Mouse (Mus musculus): ENCODE measurements around the gene Tnrc18.
A peak's percentile ranks its signal among the peaks of the same experiment; 100 is the strongest.
"Not testable (repeated sequence)": the region's sequence is repeated elsewhere in the genome, so short reads cannot be mapped to it uniquely, and the experiment has no call there.

Gene Tnrc18

DNA sequence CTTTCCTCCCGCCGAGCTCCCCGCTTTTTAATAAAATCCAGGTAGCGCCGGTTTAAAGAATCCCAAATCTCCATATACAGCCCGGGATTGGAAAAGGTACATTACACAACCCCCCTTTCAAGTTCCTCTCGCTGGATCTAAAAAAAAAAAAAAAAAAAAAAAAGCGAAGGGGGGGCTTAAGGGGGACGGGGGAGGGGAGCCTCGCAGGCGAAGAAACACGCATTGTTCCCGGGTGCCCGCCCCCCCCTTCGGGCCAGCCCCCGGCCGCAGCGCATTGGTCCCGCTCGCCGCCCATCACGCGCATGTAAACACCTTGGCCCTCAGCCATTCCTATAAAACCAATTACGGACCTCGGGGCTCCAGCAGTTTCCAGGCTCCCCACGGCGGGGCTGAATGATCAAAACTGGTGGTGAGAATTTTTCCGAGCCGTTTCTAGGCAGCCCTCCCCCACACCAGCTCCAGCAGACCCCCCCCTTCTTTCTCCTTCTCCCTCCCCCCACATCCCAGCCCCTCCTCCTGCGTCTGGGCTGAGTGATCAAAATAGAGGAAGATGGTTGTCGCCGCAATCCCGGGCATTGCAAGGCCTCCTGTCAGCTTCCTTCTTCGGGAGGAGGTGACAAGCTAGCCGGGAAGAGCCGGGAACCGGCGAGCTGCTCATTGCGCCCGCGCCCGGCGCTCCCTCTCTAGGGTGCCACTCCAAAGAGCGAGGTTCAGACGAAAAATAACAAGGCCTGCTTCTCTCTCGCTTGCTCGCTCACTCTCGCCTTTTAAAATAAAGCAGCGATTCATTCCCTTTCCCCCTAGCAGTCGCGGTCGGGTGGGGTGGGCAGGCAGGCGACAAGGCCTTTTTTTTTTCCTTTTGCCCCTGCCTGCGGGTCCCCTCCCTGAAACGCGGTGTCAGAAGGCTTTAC, at the start of gene Tnrc18:
Tnrc18 (minus strand) TSS at position 139 of the 911 bp plus-strand sequence.
- peak; percentile 59 to 61 for DNase-seq

DNA sequence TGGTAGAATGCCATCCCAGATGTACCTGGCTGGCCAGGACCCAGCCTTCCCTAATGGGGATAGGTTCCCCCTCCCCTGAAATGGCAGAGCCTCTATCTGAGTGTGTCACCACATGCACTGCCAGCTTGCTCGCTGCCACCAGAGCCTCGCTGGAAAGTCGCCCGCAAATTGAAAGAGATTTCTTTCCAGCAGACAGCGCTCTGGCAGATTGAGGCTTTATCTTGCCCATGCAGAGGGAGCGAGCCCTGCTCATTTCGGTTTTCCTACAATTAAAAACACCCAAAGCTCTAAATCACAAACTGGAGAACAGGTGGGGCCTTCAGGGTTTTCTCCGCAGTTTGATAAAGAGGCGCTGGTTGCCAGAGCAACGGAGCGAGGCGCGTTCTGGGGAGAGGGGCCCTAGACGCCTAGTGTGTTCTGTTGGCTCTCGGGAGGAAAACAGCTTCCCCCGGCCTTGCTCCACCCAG, 40.3 kb upstream of the Tnrc18 start:
- DNase-seq, result no peak

DNA sequence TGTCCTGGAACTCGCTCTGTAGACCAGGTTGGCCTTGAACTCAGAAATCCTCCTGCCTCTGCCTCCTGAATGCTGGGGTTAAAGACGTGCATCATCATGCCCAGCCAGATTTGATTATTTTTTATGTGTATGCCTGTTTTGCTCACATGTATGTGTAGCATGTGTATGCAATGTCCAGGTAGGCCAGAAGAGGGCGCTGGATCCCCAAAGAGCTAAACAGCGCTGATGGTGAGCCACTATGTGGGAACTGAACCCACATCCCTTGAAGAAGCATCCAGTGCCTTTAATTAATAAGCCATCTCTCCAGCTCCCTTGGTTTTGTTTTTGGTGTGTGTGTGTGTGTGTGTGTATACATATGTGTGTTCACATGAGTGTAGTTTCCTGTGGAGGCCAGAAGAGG, 38.9 kb upstream of the Tnrc18 start:
- DNase-seq, result no peak

DNA sequence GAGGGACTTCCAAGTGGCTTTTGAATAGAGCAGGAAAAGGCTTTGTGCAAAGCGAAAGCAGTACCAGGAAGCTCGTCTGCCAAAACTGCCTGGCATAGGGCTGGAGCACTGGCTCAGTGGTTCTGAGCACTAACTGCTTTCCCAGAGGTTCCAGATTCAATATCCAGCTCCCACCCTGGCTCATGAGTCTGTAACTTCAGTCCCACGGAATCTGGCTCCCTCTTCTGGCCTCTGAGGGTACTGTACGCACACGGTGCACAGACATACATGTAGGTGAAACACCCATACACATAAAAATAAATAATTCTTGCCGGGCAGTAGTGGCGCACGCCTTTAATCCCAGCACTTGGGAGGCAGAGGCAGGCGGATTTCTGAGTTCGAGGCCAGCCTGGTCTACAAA, 37.4 kb upstream of the Tnrc18 start:
- DNase-seq, result peak in 1 of 2 experiments; percentile 13

DNA sequence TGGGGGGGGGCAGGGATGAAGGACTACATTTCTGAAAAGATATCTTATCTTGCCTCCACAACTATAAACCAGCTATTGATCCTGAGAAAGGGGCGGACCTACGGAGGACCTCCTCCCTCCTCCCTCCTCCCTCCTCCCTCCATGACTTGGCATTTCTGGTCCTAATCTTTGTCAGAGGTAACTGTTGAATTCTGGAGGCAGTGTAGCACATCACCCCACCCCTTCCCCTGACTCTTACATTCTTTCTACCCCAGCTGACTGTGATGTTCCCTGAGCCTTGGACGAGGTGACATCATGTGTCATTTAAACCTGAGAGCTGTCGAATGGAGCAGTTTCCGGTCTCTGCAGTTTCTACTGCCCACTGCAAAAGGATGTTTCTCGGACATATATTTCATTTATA, 36.1 kb upstream of the Tnrc18 start:
- DNase-seq, result no peak

DNA sequence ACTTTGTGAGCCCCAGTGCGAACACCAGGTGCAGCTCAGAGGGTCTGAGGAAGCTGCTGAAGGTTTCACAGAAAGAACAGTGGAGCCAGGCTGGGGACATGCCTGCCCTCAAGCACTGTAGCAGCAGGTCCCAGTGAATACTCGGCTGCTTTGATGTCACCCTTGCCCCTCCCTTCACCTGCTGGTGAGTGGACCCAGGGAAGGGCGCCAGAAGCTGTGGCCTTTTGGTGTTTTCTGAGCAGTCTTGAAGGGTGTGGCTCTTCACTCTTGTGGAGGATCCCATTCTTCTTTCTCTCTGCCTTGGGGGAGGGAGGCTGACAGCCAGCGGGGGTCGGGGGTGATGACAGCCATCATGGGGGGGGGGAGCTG, 34.2 kb upstream of the Tnrc18 start:
- no peak for DNase-seq

DNA sequence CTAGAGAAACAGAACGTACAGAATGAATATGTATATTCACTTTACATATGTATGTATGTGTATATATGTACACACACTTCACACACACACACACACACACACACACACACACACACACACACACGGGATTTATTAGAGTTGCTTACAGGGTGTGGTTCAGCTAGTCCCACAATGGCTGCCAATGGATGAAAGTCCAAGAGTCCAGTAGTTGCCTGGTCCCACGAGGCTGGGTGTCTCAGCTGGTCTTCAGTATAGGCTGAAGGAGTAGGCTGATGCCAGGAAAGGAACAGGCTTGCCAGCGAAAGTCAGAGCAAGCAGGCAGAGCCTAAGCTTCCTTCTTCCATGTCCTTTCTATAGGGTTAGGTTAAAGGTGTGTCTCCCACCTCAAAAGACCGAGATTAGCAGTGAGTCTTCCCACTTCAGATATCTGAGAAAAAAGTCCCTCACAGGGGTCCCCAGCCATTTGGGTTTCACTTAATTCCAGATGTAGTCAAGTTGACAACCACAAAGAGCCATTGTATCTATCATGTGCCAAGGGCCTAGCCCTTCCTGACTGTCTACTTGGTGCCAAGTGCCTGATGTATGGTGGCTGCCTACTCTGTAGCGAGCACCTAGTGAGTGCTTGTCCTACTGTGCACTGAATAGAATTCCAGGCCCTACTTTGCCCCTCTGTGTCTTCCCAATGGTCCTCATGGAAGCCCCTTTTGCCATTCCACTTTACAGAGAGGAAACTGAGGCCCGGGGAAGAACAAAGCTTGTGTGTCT, 33.6 kb upstream of the Tnrc18 start:
- DNase-seq, result no peak

DNA sequence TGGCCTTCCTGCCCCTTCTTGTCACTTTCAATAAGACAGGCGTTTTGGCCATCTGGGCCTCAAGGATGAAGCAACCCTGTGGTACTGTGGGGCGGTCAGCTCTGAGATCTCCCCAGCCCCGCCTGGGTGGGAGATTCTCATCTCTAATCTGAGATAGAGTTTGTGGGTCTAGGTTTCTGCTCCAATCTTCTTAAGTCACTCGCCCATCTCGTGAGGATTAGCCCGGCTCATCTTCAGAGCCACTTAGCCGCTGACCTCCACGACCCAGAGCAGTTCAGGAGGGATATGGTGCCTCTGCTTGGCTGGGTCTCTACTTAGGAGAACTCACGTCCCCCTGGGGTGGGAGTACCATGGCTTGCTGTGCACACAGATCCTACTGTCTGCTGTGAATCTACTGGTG, 33.0 kb upstream of the Tnrc18 start:
- no peak for DNase-seq

DNA sequence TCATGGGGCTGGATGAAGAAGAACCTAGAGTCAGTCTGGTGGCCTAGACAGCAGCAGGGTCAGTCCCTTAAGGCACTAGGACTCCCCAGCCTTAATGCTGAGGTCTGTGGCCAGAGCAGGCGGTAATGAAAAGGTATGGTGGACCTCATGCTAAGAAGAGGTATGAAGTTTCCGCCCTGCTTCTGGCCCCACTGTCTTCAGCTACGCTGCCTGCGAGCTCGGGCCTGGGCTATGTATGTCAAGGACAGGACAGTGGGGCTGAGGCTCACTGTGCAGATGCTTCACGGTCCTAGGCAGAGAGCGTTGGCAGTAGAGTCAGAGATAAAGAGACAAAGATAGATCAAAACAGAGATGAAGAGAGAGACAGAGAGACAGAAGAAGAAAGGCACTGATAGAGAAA, 31.4 kb upstream of the Tnrc18 start:
- no peak for DNase-seq

DNA sequence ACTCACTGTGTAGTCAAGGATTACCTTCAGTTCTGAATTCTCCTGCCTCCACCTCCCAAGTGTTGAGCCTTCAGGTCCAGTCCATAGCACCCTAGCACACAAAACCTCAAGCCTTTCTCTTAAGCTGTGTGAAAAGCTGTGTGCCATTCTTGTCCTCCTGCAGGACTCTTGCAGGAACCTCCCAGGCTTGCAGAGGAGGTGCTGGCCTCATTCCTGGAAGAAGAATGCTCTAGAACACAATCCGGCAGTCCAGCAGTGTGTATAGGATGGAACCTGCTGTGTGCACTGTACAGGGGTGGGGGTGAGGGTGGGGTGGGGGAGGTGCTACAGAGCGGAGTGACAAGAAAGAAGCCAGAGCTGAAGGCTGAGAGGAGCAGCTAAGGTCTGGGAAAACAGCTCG, 30.7 kb upstream of the Tnrc18 start:
- DNase-seq, result no peak

DNA sequence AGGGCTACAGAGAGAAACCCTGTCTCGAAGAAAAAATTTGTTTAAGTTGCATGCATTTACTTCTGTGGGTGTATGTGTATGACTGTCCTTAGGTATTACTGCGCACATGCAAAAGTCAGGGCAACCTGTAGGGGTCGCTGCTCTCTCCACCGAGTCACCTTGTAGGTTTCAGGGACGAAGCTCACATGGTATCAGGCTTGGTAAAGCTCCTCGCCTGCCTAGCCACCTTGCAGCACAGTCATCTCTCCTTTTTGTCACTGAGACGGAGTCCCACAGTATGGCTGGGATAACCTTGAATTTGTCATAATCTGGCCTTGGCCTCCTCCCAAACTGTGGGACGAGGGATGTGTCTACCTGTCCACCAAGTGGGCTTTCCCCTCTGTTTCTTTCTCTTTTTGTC, 27.0 kb upstream of the Tnrc18 start:
- DNase-seq, result no peak

DNA sequence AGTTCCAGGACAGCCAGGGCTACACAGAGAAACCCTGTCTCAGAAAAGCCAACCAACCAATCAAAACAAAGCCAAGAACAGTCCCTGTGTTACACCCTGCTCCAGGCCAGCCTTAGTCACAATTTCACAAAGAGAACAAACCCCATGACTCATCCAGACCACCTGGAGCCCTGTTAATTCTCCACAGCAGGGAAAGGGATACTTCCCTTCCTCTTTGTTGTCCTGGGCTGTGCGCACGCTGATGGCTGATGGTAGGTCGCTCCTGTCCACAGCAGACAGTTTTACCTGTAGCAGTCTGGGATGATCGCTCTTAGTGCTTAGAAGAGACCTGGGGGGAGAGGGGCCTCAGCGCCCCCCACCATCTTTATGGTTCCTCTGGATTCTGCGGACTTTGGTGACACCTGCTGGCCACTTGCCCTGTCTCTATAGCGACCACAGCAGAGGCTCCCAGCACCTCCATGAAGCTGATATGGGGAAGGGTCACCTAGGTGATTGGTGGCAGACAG, 24.7 kb upstream of the Tnrc18 start:
- peak in 1 of 2 experiments; percentile 27 for DNase-seq

DNA sequence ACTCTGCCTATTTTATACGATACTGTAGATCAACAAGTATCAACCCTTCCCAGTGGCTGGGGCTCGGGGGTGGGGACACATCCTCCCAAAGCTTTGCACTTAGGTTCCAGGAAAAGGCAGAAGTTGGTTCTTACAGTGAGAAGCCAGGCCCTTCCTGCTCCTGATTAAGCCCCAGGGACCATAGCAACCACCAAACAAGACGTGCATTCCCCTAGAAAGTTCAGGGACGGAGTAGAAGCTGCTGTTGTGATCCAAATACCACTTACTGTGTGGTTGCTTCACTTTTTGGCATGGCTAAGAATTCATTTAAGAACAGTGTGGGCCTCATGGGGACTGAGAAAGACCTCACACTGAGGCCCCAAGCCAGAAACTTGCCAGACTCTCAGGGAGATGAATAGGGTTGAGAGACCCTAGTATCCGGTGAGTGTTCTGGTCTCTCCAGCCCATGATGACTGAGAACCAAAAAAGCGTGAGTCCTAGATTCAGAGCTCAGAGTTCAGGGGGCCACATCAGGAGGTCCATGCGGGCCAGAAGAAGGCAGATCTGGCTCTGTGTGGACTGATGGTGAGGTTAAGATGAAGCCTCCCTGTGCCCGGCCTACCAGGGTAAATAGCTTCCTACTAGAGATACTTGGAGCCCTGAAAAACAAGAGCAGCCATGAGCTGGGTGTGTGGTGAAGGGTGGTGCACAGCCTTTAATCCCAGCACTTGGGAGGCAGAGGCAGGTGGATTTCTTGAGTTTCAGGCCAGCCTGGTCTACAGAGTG, 24.1 kb upstream of the Tnrc18 start:
- DNase-seq, result no peak

DNA sequence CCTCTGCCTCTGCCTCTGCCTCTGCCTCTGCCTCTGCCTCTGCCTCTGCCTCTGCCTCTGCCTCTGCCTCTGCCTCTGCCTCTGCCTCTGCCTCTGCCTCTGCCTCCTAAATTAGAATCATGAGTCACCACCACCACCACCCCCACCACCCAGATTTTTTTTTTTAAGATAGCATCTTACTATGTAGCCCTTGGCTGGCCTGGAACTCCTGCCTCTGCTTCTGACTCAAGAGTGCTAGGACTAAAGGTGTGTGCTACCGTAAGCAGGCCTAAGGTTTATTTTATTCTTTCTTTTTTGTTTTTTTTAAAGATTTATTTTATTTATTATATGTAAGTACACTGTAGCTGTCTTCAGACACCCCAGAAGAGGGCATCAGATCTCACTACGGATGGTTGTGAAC, 20.0 kb upstream of the Tnrc18 start:
- not testable (repeated sequence) for DNase-seq

DNA sequence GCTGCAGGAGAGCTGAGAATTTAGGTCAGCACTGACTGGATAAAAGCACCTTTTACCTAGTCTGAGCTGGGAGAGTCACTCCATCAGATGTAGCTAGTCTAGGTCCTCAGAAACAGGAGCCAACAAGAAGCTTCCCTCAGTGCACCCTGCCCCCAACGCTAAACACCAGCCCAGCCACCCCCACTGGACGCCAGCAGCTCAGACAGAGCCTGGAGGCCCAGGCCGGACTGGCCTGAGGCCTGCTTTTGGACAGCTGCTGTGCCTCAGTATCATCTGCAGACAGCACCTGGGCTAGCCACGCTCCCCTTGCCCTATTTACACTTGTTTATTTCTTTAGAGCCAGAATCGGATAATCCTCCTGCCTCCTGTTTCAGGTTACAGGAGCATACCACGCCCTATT, 19.4 kb upstream of the Tnrc18 start:
- DNase-seq, result no peak

DNA sequence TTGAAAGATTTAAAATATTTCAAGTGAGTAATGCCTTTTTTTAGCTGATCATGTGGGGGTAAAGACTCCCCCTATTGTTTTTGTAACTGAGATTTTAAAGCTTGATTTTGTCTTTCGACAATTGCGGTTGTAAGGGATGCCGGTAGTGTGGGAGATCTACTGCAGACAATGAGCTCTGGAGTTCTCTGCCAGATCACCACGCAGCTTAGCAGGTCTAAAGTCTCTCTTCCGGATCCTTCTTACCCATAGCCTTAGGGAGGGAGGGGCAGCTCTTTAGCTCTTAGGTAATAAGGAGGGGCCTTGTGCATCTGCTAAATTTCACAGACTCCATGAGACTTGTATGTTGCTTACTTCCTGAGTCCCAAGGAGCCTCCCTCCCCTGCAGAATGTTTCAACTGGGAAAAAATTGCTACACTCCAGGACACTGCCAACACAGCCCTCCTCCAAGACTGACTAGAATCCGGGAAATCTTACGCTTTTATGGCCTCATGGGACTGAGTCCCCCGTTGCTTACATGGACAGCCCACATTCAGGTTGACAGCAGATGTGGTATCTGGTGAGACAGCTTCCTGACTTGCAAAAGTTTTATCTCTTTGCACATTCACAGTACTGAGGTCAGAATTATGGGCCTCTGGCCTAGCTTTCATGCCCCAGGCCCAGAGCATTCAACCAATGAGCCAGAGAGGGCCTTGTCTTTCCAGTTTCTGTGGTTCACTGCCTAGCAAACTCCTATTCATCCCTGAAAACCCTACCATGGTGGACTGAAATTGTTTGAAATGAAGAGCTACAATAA, 16.4 kb upstream of the Tnrc18 start:
- DNase-seq, result no peak

DNA sequence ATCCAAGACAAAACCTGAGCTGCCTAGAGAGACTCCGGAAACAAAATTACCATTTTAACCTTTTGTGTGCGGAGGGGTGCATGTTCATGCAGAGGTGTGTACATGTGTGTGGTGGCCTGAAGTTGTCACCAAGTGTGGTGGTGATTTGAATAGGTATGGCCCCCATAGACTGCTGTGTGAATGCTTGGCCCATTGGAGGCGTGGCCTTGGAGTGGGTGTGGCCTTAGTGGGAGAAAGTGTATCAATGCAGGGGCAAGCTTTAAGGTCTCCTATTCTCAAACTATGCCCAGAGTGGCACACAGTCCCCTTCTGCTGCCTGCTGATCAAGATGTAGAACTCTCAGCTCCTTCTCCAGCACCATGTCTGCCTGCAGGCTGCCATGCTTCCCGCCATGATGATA, 8.7 kb upstream of the Tnrc18 start:
- DNase-seq, result no peak

DNA sequence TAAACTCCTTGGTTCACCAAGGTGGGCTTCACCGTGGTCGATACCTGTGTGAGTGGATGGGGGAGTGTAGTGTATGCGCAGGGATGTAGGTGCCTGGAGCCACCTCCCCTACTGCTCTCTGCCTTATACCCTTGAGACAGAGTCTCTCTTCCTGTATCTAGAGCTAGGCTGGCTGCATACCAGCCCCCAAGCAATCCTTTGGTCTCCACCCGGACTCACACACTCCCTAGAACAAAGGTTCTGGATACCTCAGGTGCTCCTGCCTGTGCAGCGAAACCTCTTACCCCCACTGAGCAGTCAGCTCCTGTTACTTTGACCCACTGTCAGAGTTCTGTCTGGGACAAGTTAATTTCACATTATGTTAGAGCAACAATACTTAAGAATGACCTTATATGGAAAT, 8.2 kb upstream of the Tnrc18 start:
- DNase-seq, result no peak

DNA sequence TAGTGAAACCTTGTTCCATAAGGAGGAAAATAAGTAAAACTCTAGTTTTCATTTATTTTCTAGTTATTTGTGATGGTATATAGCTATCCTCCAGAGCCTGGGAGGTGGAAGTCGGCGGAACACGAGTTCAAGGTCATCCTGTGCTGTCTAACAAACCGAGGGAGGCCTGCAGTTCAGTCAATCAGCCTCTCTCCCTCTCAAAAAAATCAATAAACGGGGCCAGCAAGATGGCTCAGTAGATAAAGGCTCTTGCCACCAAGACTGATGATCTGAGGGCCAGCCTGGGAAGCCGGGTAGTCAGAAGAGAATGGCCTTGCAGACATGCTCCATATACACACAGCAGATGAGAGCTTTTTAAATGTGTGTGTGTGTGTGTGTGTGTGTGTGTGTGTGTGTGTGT, 6.6 kb upstream of the Tnrc18 start:
- DNase-seq, result no peak

DNA sequence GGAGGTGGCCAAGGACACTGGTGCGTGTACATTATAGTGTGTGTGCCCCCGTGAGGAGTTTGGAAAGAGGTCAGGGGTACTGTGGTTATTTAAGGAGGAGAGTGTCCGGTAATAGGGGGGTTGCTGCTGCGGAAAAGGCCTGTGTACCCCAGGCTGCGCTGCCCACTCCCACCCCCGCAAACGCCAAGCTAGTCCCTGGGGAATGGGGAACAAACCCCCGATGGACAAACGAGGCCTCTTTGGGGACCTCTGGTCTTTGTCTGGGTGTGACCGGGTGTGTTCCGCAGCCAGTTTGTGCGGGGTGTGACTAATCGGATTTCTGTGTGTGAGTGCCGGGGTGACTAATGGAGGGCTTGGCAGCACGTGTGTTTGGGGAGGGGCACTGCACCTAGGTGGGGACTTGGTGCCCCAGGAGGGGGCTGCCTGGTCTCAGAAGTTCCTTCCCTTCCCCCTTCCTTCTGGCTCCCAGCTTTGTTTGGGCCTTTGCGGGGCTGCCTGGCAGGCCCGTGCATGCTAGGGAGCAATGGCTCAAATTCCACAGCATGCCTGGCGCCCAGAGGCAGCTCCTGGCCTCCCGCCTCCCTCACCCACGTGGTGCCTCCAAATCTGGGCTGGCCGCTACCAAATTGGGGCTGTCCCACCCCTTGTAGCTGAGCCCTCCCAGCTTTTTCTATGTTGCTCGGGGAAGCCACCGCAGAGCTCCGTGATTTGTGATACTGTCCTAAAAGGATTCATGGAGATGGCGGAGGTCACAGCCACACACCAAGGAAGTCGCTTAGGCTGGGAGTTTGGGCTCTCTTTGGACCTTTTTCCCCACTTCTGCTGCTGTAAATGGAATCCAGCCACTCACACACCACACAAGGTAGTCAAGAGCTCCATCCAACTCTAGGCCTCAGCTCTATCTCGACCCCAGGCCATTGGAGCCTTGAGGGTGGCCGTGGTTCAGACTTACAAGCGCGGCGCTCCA, 5.9 kb upstream of the Tnrc18 start:
- no peak for DNase-seq
